Mouse (Mus musculus): ENCODE data around the gene Gm5901. TPM values are rescaled to one million over a fixed set of nuclear protein-coding genes. Genes with fewer than 3 reads are reported as not detected.

Gm5901 gene
- polyA plus RNA-seq, 1 experiment, result 0.08 TPM

DNA sequence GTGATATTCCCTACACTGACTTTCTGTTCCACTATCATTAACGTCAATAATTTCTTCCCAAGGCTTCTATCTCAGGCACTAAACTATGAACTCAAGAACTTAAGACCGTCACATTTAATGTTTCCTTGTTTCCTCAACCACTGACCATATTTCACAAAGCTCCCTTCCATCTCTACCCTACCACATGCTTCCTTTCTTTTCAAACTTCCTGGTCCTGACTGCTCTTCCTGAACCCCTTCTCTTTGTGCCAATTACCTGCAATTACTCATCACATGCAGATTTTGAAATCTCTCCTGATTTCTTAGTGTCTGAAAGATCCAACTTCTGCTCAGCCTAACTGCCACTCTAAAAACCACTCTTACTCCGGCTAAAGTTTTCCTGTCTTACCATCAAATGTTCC, 5.5 kb downstream of the Gm5901 start:
- no peak for DNase-seq
- WGBS, result 95% methylated on average over 3 of the region's 3 CpGs
- no peaks in the 10 kb centered on the region for H3K4me1 ChIP-seq (replicated peaks; ENCODE audit: control insufficient read depth, insufficient read depth, low read length)
- peaks cover 13% of the 10 kb centered on the region; the same call in 1 of the 2 replicates for H3K36me3 ChIP-seq (ENCODE audit: control insufficient read depth, insufficient read depth, low read length)
- no peak overlapping the region for H3K27ac ChIP-seq (ENCODE audit: control insufficient read depth, insufficient read depth, low read length)
- no peak overlapping the region for H3K4me3 ChIP-seq (ENCODE audit: control insufficient read depth, insufficient read depth, low read length)
- no peaks in the 10 kb centered on the region for H3K27me3 ChIP-seq (ENCODE audit: control insufficient read depth, insufficient read depth, low read length)
- TF ChIP-seq CTCF (IDR thresholded peaks at IDR 0.05; ENCODE audit: borderline replicate concordance, control insufficient read depth, extremely low read depth, insufficient read depth, low read length, poor library complexity), result no peak

DNA sequence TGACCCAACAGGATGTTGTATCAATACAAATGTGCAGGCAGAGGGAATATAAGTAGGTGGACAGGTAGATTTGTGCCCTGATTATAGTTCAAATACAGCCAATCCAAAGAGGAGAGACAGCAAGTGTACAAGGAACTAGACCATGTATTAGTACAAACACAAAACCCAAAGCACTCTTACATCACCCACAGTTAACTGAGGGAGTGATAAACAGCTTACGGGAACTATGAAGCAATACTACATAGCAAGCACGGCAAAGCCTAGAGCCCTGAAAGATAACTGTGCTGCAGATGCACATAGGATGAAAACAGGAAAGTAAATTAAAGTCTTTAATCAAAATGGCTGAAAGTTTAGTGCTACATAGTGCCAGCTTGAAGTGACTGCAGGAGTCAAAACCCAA, 12.9 kb downstream of the Gm5901 start:
- no peak for TF ChIP-seq CTCF (IDR thresholded peaks at IDR 0.05; ENCODE audit: borderline replicate concordance, control insufficient read depth, extremely low read depth, insufficient read depth, low read length, poor library complexity)
- TF ChIP-seq POLR2A (IDR thresholded peaks at IDR 0.05; ENCODE audit: control insufficient read depth, extremely low read depth, insufficient read depth, low read length, poor library complexity), result no peak
- no peaks in the 10 kb centered on the region for H3K4me1 ChIP-seq (replicated peaks; ENCODE audit: control insufficient read depth, insufficient read depth, low read length)
- no peak overlapping the region for H3K4me3 ChIP-seq (ENCODE audit: control insufficient read depth, insufficient read depth, low read length)
- no peak for DNase-seq
- peaks cover 8% of the 10 kb centered on the region; the same call in 1 of the 2 replicates for H3K36me3 ChIP-seq (ENCODE audit: control insufficient read depth, insufficient read depth, low read length)
- H3K27ac ChIP-seq (ENCODE audit: control insufficient read depth, insufficient read depth, low read length), result no peak overlapping the region
- H3K27me3 ChIP-seq (ENCODE audit: control insufficient read depth, insufficient read depth, low read length), result no peaks in the 10 kb centered on the region
- 99% methylated on average over 2 of the region's 2 CpGs for WGBS

GRCm38 (mm10) chr7:105390236-105390635, 15.4 kb downstream of the Gm5901 start:
- Histone ChIP-seq H3K4me3 (ENCODE audit: control insufficient read depth, insufficient read depth, low read length) (no peak overlapping the region), H3K4me1 (replicated peaks; ENCODE audit: control insufficient read depth, insufficient read depth, low read length) (no peaks in the 10 kb centered on the region), H3K27me3 (ENCODE audit: control insufficient read depth, insufficient read depth, low read length) (no peaks in the 10 kb centered on the region), H3K36me3 (ENCODE audit: control insufficient read depth, insufficient read depth, low read length) (no peaks in the 10 kb centered on the region; the same call in 1 of the 2 replicates), H3K27ac (ENCODE audit: control insufficient read depth, insufficient read depth, low read length) (no peak overlapping the region)
- TF ChIP-seq POLR2A (IDR thresholded peaks at IDR 0.05; ENCODE audit: control insufficient read depth, extremely low read depth, insufficient read depth, low read length, poor library complexity), result no peak
- WGBS, result 91% methylated on average over 2 of the region's 2 CpGs
- DNase-seq, result no peak

DNA sequence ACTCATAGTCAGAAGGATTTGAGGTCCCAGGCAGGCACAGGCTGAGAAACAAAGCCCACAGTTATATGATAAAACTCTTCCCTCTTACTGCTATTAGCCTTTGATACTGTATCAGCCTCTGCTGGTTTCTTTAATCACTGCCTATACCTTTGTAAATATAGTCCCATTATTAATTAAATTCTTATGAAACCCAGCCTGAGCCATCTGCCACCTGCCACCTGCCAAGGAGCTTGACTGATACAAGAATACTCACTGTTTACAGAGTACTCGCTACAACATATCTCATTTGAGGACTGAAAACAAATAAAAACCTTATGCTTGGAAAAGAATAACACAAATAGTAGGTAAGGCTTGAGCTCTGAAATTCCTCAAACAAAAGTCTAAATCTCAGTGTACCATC, 19.8 kb downstream of the Gm5901 start:
- no peak overlapping the region for H3K27ac ChIP-seq (ENCODE audit: control insufficient read depth, insufficient read depth, low read length)
- TF ChIP-seq POLR2A (IDR thresholded peaks at IDR 0.05; ENCODE audit: control insufficient read depth, extremely low read depth, insufficient read depth, low read length, poor library complexity), result no peak
- TF ChIP-seq CTCF (IDR thresholded peaks at IDR 0.05; ENCODE audit: borderline replicate concordance, control insufficient read depth, extremely low read depth, insufficient read depth, low read length, poor library complexity), result no peak
- no peak for DNase-seq
- no peak overlapping the region for H3K4me3 ChIP-seq (ENCODE audit: control insufficient read depth, insufficient read depth, low read length)
- 94% methylated on average over 1 of the region's 1 CpGs for WGBS
- peaks cover 5% of the 10 kb centered on the region for H3K4me1 ChIP-seq (replicated peaks; ENCODE audit: control insufficient read depth, insufficient read depth, low read length)
- H3K36me3 ChIP-seq (ENCODE audit: control insufficient read depth, insufficient read depth, low read length), result no peaks in the 10 kb centered on the region
- no peaks in the 10 kb centered on the region for H3K27me3 ChIP-seq (ENCODE audit: control insufficient read depth, insufficient read depth, low read length)

DNA sequence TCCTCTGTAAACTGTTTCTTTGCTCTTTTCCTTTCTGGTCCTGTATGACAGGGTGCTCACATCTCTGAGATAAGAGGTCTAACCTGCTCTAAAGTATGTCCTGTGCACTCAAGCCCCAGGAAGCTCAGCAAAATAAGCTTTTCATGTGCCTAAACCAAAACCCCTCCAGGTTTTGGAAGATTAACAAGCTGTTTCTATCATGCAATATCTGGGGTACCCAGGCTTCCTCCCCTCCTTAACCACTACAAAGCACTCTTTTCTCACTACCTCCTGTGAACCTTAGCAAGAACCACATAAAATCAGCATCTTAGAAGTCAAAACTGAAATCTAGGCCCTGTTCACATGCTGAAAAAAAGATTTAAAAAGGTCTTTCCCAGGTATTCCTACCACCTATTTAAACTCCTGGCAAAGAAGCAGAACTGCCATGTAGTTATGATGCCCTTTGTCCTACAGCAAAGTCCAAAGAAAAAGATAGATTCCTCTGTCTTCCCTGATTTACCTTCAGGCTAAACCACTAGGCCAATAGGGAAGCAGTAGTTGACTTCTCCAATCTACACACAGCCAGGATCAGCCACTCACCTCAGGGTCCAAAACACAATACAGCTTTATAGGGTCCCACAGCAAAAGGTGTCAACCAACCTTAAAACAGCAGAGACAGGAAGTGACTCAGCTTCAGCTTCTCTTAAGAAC, 20.4 kb downstream of the Gm5901 start:
- H3K4me3 ChIP-seq (ENCODE audit: control insufficient read depth, insufficient read depth, low read length), result no peak overlapping the region
- no peak overlapping the region for H3K27ac ChIP-seq (ENCODE audit: control insufficient read depth, insufficient read depth, low read length)
- peaks cover 7% of the 10 kb centered on the region for H3K4me1 ChIP-seq (replicated peaks; ENCODE audit: control insufficient read depth, insufficient read depth, low read length)
- DNase-seq, result no peak
- H3K36me3 ChIP-seq (ENCODE audit: control insufficient read depth, insufficient read depth, low read length), result no peaks in the 10 kb centered on the region
- TF ChIP-seq CTCF (IDR thresholded peaks at IDR 0.05; ENCODE audit: borderline replicate concordance, control insufficient read depth, extremely low read depth, insufficient read depth, low read length, poor library complexity) (no peak), POLR2A (IDR thresholded peaks at IDR 0.05; ENCODE audit: control insufficient read depth, extremely low read depth, insufficient read depth, low read length, poor library complexity) (no peak)
- no peaks in the 10 kb centered on the region for H3K27me3 ChIP-seq (ENCODE audit: control insufficient read depth, insufficient read depth, low read length)

DNA sequence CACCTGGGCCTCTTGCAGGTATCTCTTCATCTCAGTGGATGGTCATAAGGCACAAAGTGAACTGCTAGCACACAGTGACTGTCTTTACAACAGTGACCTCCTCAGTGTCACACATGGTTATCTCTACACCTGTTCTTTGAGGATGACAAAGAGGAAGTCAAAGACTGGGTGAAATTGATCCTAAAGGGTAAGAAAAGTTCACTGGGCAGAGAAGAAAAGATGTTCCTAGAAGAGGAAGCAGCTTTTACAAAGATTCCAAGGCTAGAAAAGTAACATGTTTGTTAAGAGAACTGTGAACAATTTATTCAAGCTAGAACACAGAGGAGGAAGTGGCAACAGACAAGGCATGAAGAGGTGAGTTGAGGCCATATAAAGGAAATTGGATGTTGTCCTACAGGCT, 21.3 kb downstream of the Gm5901 start:
- H3K4me1 ChIP-seq (replicated peaks; ENCODE audit: control insufficient read depth, insufficient read depth, low read length), result peaks cover 10% of the 10 kb centered on the region
- no peak overlapping the region for H3K4me3 ChIP-seq (ENCODE audit: control insufficient read depth, insufficient read depth, low read length)
- TF ChIP-seq POLR2A (IDR thresholded peaks at IDR 0.05; ENCODE audit: control insufficient read depth, extremely low read depth, insufficient read depth, low read length, poor library complexity), result no peak
- TF ChIP-seq CTCF (IDR thresholded peaks at IDR 0.05; ENCODE audit: borderline replicate concordance, control insufficient read depth, extremely low read depth, insufficient read depth, low read length, poor library complexity), result no peak
- no peak for DNase-seq
- H3K27ac ChIP-seq (ENCODE audit: control insufficient read depth, insufficient read depth, low read length), result no peak overlapping the region
- H3K27me3 ChIP-seq (ENCODE audit: control insufficient read depth, insufficient read depth, low read length), result no peaks in the 10 kb centered on the region
- H3K36me3 ChIP-seq (ENCODE audit: control insufficient read depth, insufficient read depth, low read length), result no peaks in the 10 kb centered on the region

All from thymus, adult 2 months (tissue).